Mouse (Mus musculus): ENCODE measurements around the gene Clmn. TPM values are rescaled to one million over a fixed set of nuclear protein-coding genes. Genes with fewer than 3 reads are reported as not detected.

Gene Clmn
- total RNA-seq (2023): not detected in 4 replicates

GRCm38 (mm10) chr12:104864439-104865165 is at the start of gene Clmn:
TSS of gene Clmn (minus strand) at chr12:104865076.

GRCm38 (mm10) chr12:104751814-104752765 is 112.8 kb downstream of the Clmn start, which contains the start of gene Dicer1:
TSS of gene Dicer1 (minus strand) at chr12:104751952.

Other genes with a start within 250 kb of the Clmn start
- gene Dicer1, start 113.1 kb downstream of the Clmn start, total RNA-seq (2023): 109 to 118 TPM (median 115 TPM) in 4 replicates
- 34.4 to 38.7 TPM (median 34.8 TPM) in 4 replicates for gene Syne3, start 144.7 kb upstream of the Clmn start, total RNA-seq (2023)
- gene Glrx5, start 167.6 kb upstream of the Clmn start, total RNA-seq (2023): 21.4 to 25.3 TPM (median 23.2 TPM) in 4 replicates